Mouse (Mus musculus): ENCODE results near the gene Rabgap1l. TPM values are rescaled to one million over a fixed set of nuclear protein-coding genes. Genes with fewer than 3 reads are reported as not detected.

The Rabgap1l gene
- polyA plus RNA-seq, 1 experiment from 2014 or later: 41.7 TPM

DNA sequence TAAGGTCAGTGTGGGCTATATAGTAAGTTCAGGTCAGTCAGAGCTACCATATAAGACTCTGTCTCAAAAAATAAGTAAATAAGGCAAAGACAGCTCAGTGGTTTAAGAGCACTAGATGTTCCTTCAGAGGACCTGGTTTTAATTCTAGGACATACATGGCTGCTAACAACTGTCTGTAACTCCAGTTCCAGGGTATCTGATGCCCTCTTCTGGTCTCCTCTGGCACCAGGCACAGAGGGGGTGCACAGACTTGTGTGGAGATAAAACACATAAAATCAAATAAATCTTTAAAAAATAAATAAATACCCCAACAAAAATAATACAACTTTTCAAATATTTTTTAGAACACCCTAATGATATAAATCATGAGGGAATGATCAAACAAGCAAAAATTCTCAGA is 2.4 kb downstream of the Rabgap1l start:
- DNase-seq (ENCODE audit: low spot score) (no peak), ATAC-seq (ENCODE audit: low FRiP score) (no peak)
- no peak overlapping the region for H3K27ac ChIP-seq
- H3K9ac ChIP-seq: no peak overlapping the region
- H3K27me3 ChIP-seq (ENCODE audit: control insufficient read depth, insufficient read depth, low read length): no peaks in the 10 kb centered on the region
- H3K4me1 ChIP-seq (replicated peaks; ENCODE audit: control insufficient read depth, insufficient read depth, low read length): peaks cover 9% of the 10 kb centered on the region
- no peak overlapping the region for H3K4me3 ChIP-seq (replicated peaks; ENCODE audit: low read length)
- H3K4me2 ChIP-seq (replicated peaks): no peak overlapping the region
- H3K36me3 ChIP-seq (replicated peaks; ENCODE audit: control insufficient read depth, insufficient read depth): no peaks in the 10 kb centered on the region
- no peaks in the 10 kb centered on the region for H3K9me3 ChIP-seq (ENCODE audit: control insufficient read depth, low read length)

DNA sequence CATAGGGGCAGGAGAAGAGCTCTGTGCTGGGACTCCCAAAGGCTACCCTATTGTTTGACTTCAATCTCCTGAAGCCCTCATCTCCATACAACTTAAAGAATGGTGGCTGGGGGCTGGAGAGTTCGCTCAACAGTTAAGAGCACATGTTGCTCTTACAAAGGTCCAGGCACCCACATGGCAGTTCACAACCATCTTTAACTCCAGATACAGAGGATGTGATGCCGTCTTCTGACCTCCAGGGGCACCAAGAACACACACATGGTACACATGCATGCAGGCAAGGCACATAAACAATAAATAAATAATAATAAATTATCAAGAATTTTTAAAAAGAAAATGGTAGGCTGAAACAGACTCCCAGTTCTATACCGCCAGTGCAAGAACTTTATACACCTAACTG is 3.1 kb downstream of the Rabgap1l start:
- ATAC-seq (ENCODE audit: low FRiP score) (no peak), DNase-seq (ENCODE audit: low spot score) (no peak)
- H3K9me3 ChIP-seq (ENCODE audit: control insufficient read depth, low read length): no peaks in the 10 kb centered on the region
- H3K4me1 ChIP-seq (replicated peaks; ENCODE audit: control insufficient read depth, insufficient read depth, low read length): peaks cover 9% of the 10 kb centered on the region
- no peak overlapping the region for H3K9ac ChIP-seq
- H3K27me3 ChIP-seq (ENCODE audit: control insufficient read depth, insufficient read depth, low read length): no peaks in the 10 kb centered on the region
- 79% methylated on average over 3 of the region's 3 CpGs for WGBS
- no peak overlapping the region for H3K4me3 ChIP-seq (replicated peaks; ENCODE audit: low read length)
- H3K4me2 ChIP-seq (replicated peaks): no peak overlapping the region
- H3K27ac ChIP-seq: no peak overlapping the region
- H3K36me3 ChIP-seq (replicated peaks; ENCODE audit: control insufficient read depth, insufficient read depth): no peaks in the 10 kb centered on the region

GRCm38 (mm10) chr1:160787926-160788325 is 5.1 kb downstream of the Rabgap1l start:
- WGBS: 87% methylated on average over 1 of the region's 1 CpGs
- H3K4me3 ChIP-seq (replicated peaks; ENCODE audit: low read length): no peak overlapping the region
- H3K27me3 ChIP-seq (ENCODE audit: control insufficient read depth, insufficient read depth, low read length): no peaks in the 10 kb centered on the region
- no peak for DNase-seq (ENCODE audit: low spot score)
- H3K9me3 ChIP-seq (ENCODE audit: control insufficient read depth, low read length): no peaks in the 10 kb centered on the region
- H3K4me2 ChIP-seq (replicated peaks): no peak overlapping the region
- peaks cover 9% of the 10 kb centered on the region for H3K4me1 ChIP-seq (replicated peaks; ENCODE audit: control insufficient read depth, insufficient read depth, low read length)
- H3K9ac ChIP-seq: no peak overlapping the region
- no peak for ATAC-seq (ENCODE audit: low FRiP score)
- H3K36me3 ChIP-seq (replicated peaks; ENCODE audit: control insufficient read depth, insufficient read depth): no peaks in the 10 kb centered on the region
- no peak overlapping the region for H3K27ac ChIP-seq

DNA sequence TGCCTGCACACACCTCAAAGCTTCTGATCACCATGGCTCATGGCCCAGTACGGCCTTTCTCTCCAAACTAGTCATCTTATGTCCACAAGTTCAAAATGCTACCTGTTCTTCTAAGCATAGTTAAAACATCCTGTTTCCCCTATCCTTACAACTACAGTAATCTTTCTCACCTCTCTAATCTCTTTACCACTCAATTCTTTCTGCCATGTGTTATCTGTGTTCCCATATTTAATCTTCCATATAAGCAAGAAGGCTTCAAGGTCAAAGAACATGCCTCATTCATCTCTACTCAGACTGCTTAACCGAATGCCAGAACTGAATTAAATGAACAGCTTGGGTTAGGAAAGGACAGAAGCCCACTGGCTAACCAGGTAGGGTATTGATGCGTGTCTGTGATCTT is 5.8 kb downstream of the Rabgap1l start:
- H3K27ac ChIP-seq: no peak overlapping the region
- DNase-seq (ENCODE audit: low spot score) (no peak), ATAC-seq (ENCODE audit: low FRiP score) (no peak)
- peaks cover 9% of the 10 kb centered on the region for H3K4me1 ChIP-seq (replicated peaks; ENCODE audit: control insufficient read depth, insufficient read depth, low read length)
- H3K4me2 ChIP-seq (replicated peaks): no peak overlapping the region
- no peaks in the 10 kb centered on the region for H3K36me3 ChIP-seq (replicated peaks; ENCODE audit: control insufficient read depth, insufficient read depth)
- H3K27me3 ChIP-seq (ENCODE audit: control insufficient read depth, insufficient read depth, low read length): no peaks in the 10 kb centered on the region
- H3K4me3 ChIP-seq (replicated peaks; ENCODE audit: low read length): no peak overlapping the region
- H3K9ac ChIP-seq: no peak overlapping the region
- H3K9me3 ChIP-seq (ENCODE audit: control insufficient read depth, low read length): no peaks in the 10 kb centered on the region
- WGBS: 95% methylated on average over 3 of the region's 3 CpGs

GRCm38 (mm10) chr1:160786571-160786970 is 6.4 kb downstream of the Rabgap1l start:
- H3K9ac ChIP-seq: no peak overlapping the region
- H3K27ac ChIP-seq: no peak overlapping the region
- DNase-seq (ENCODE audit: low spot score) (no peak), ATAC-seq (ENCODE audit: low FRiP score) (no peak)
- 90% methylated on average over 3 of the region's 3 CpGs for WGBS
- no peaks in the 10 kb centered on the region for H3K36me3 ChIP-seq (replicated peaks; ENCODE audit: control insufficient read depth, insufficient read depth)
- no peak overlapping the region for H3K4me2 ChIP-seq (replicated peaks)
- H3K4me1 ChIP-seq (replicated peaks; ENCODE audit: control insufficient read depth, insufficient read depth, low read length): peaks cover 4% of the 10 kb centered on the region
- no peaks in the 10 kb centered on the region for H3K9me3 ChIP-seq (ENCODE audit: control insufficient read depth, low read length)
- H3K4me3 ChIP-seq (replicated peaks; ENCODE audit: low read length): no peak overlapping the region
- no peaks in the 10 kb centered on the region for H3K27me3 ChIP-seq (ENCODE audit: control insufficient read depth, insufficient read depth, low read length)

DNA sequence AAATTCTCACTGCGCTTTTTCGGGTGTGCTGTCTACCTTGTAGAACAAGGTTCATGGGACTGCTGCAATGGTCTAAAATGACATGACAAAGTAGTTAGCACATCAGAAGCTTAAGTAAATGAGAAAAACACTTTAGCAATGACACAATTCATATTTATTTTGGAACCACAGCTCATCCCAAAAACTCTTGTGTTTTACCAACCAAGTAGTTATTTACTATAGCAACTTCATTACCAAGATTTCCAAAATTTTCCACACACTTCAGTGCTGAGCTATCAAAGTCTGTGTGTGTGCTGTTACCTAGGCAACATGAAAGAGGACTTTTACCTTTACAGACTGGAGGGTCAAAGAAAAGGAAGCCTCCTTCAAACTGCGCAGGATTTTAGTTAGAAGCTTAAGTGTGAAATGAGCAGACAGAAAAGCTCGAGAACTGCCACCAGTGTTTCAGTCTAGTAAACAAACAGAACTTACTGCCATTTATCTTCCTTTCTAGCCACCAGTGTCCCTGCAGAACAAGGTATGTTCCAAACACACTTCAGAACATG is 7.3 kb downstream of the Rabgap1l start:
- ATAC-seq (ENCODE audit: low FRiP score) (no peak), DNase-seq (ENCODE audit: low spot score) (no peak)
- Histone ChIP-seq H3K27me3 (ENCODE audit: control insufficient read depth, insufficient read depth, low read length) (no peaks in the 10 kb centered on the region), H3K27ac (no peak overlapping the region), H3K9me3 (ENCODE audit: control insufficient read depth, low read length) (no peaks in the 10 kb centered on the region), H3K4me1 (replicated peaks; ENCODE audit: control insufficient read depth, insufficient read depth, low read length) (no peaks in the 10 kb centered on the region), H3K36me3 (replicated peaks; ENCODE audit: control insufficient read depth, insufficient read depth) (no peaks in the 10 kb centered on the region), H3K9ac (no peak overlapping the region), H3K4me2 (replicated peaks) (no peak overlapping the region), H3K4me3 (replicated peaks; ENCODE audit: low read length) (no peak overlapping the region)
- 76% methylated on average over 4 of the region's 4 CpGs for WGBS

DNA sequence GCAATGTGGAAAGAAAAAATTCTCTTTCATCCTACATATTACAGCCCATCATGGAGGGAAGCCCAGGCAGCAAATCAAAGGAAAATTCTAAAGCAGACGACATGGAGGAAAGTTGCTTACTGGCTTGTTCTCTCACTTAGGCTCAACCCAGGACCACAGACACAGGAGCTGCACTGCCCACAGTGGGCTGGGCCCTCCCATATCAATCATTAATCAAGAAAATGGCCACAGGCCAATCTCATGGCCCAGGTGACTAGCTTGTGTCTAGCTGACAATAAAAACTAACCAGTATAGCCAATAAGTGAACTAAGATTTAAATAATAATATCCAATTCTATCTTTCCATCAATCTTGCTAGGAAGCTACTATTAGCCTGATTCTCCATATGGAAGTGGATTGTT is 8.9 kb downstream of the Rabgap1l start:
- H3K4me2 ChIP-seq (replicated peaks): no peak overlapping the region
- H3K27me3 ChIP-seq (ENCODE audit: control insufficient read depth, insufficient read depth, low read length): no peaks in the 10 kb centered on the region
- H3K36me3 ChIP-seq (replicated peaks; ENCODE audit: control insufficient read depth, insufficient read depth): no peaks in the 10 kb centered on the region
- H3K4me3 ChIP-seq (replicated peaks; ENCODE audit: low read length): no peak overlapping the region
- ATAC-seq (ENCODE audit: low FRiP score) (no peak), DNase-seq (ENCODE audit: low spot score) (no peak)
- no peaks in the 10 kb centered on the region for H3K4me1 ChIP-seq (replicated peaks; ENCODE audit: control insufficient read depth, insufficient read depth, low read length)
- H3K27ac ChIP-seq: no peak overlapping the region
- H3K9ac ChIP-seq: no peak overlapping the region
- no peaks in the 10 kb centered on the region for H3K9me3 ChIP-seq (ENCODE audit: control insufficient read depth, low read length)
- 91% methylated on average over 1 of the region's 1 CpGs for WGBS

DNA sequence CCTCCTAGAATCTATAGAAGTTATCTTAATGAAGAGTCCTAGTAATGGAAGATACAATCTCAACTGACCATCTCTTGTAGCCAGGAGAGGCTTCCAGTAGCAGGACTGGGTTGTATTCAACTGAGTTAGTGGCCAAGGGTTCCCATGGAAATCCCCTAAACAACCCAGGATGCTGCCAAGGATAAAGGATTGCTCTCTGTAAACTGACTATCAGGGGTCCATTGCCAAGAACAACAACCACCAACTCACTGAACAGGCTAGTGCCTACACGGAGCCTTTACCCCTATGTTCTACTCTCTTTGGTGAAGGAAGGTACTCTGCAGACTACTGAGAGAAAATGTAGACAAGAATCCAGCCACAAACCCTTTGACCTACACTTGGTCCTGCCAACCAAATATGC is 18.8 kb downstream of the Rabgap1l start:
- 81% methylated on average over 1 of the region's 1 CpGs for WGBS
- Histone ChIP-seq H3K4me1 (replicated peaks; ENCODE audit: control insufficient read depth, insufficient read depth, low read length) (no peaks in the 10 kb centered on the region), H3K27ac (no peak overlapping the region), H3K4me3 (replicated peaks; ENCODE audit: low read length) (no peak overlapping the region), H3K36me3 (replicated peaks; ENCODE audit: control insufficient read depth, insufficient read depth) (no peaks in the 10 kb centered on the region), H3K9me3 (ENCODE audit: control insufficient read depth, low read length) (no peaks in the 10 kb centered on the region), H3K9ac (no peak overlapping the region), H3K4me2 (replicated peaks) (no peak overlapping the region), H3K27me3 (ENCODE audit: control insufficient read depth, insufficient read depth, low read length) (no peaks in the 10 kb centered on the region)
- ATAC-seq (ENCODE audit: low FRiP score): no peak
- DNase-seq (ENCODE audit: low spot score): no peak

- no peaks in the 10 kb centered on the region for H3K9me3 ChIP-seq (ENCODE audit: control insufficient read depth, low read length)
- H3K4me3 ChIP-seq (replicated peaks; ENCODE audit: low read length): no peak overlapping the region
- H3K4me2 ChIP-seq (replicated peaks): no peak overlapping the region
- no peak overlapping the region for H3K9ac ChIP-seq
- WGBS: 84% methylated on average over 2 of the region's 2 CpGs
- no peaks in the 10 kb centered on the region for H3K36me3 ChIP-seq (replicated peaks; ENCODE audit: control insufficient read depth, insufficient read depth)
- no peaks in the 10 kb centered on the region for H3K4me1 ChIP-seq (replicated peaks; ENCODE audit: control insufficient read depth, insufficient read depth, low read length)
- ATAC-seq (ENCODE audit: low FRiP score): no peak
- DNase-seq (ENCODE audit: low spot score): no peak
- H3K27ac ChIP-seq: no peak overlapping the region
- H3K27me3 ChIP-seq (ENCODE audit: control insufficient read depth, insufficient read depth, low read length): no peaks in the 10 kb centered on the region
Observed at GRCm38 (mm10) chr1:160765565-160765964, 27.4 kb downstream of the Rabgap1l start.

DNA sequence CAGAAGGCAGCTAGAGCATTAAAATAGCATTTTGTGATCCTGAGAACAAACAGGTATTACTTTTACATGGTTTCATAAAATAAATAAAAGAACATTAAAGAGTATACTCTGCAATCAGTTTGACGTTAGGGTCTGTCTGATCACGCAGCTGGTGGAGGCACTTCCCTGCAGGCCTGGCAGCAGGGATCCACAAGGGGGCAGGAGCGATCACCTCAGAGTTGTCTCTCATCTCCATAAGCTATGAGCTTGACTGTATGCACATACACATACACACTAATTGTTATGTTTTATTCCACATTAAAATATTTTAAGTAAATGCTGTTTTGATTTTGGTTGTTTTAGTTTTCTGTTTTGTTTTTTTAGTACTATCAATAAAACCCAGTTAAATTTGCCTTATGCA is 34.8 kb downstream of the Rabgap1l start:
- ATAC-seq (ENCODE audit: low FRiP score) (no peak), DNase-seq (ENCODE audit: low spot score) (peak; percentile 35)
- Histone ChIP-seq H3K4me2 (replicated peaks) (no peak overlapping the region), H3K27me3 (ENCODE audit: control insufficient read depth, insufficient read depth, low read length) (no peaks in the 10 kb centered on the region), H3K9me3 (ENCODE audit: control insufficient read depth, low read length) (no peaks in the 10 kb centered on the region), H3K4me3 (replicated peaks; ENCODE audit: low read length) (no peak overlapping the region), H3K4me1 (replicated peaks; ENCODE audit: control insufficient read depth, insufficient read depth, low read length) (no peaks in the 10 kb centered on the region), H3K36me3 (replicated peaks; ENCODE audit: control insufficient read depth, insufficient read depth) (no peaks in the 10 kb centered on the region), H3K9ac (no peak overlapping the region), H3K27ac (no peak overlapping the region)
- 25% methylated on average over 3 of the region's 3 CpGs for WGBS

Data from hindbrain, embryonic 14.5 days (tissue).